Mouse (Mus musculus): ENCODE results near the gene Otop3. TPM values are rescaled to one million over a fixed set of nuclear protein-coding genes. Genes with fewer than 3 reads are reported as not detected.

Gene Otop3
- polyA plus RNA-seq, 1 experiment from 2014 or later: 0.08 TPM

DNA sequence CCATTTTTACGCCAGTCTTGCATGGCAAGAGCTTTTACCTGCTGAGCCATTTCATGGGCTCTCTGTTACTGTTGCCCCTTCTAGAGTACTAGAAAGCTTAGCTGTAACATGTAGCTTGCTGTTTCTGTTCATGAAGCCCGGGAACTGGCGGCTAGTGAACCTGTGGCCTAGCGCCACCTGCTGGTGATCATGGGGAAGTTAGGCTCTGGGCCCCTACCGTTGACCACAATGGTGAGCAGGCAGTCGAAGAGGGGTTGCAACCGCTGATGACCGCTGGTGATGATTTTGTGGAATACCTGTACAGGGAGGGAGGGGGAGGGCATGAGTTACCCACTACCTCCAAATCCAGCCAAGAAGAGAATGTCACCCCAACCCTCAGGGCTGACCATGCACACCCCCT is 19.7 kb downstream of the Otop3 start:
- peaks cover 10% of the 10 kb centered on the region for H3K36me3 ChIP-seq
- peaks cover 12% of the 10 kb centered on the region for H3K4me1 ChIP-seq (replicated peaks)
- H3K27me3 ChIP-seq (ENCODE audit: insufficient read depth, poor library complexity, severe bottlenecking): peaks cover 67% of the 10 kb centered on the region
- peak; percentile 85 for DNase-seq (ENCODE audit: low spot score)
- H3K9me3 ChIP-seq: no peaks in the 10 kb centered on the region
- WGBS: 10% methylated on average over 8 of the region's 8 CpGs
- H3K27ac ChIP-seq: no peak overlapping the region
- no peak overlapping the region for H3K4me3 ChIP-seq

GRCm38 (mm10) chr11:115358468-115358867 is 23.9 kb downstream of the Otop3 start:
- WGBS: 18% methylated on average over 5 of the region's 5 CpGs
- H3K4me1 ChIP-seq (replicated peaks): peaks cover 25% of the 10 kb centered on the region
- no peak overlapping the region for H3K4me3 ChIP-seq
- H3K27ac ChIP-seq: peak overlapping the region; percentile 73
- no peaks in the 10 kb centered on the region for H3K9me3 ChIP-seq
- no peaks in the 10 kb centered on the region for H3K36me3 ChIP-seq
- peak; percentile 63 for DNase-seq (ENCODE audit: low spot score)
- H3K27me3 ChIP-seq (ENCODE audit: insufficient read depth, poor library complexity, severe bottlenecking): peaks cover 39% of the 10 kb centered on the region

DNA sequence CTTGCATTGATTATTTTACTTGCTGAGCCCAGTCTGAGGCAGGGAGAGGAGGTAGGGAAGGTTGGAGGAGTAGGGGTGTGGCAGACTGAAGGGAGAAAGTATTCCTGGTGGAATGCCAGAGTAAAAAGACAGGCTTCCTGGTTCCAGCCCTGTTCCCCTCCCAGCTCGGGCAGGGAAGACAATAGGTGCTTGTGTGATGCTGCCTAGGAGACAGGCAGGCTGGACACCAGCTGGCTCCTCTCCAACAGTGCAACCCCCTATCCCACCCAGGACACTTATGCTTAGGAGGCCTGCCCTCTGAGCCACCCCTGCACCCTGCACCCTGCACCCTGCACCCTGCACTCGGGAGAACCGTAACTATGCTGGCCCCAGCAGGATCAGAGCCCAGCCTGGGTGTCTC is 24.8 kb downstream of the Otop3 start:
- Histone ChIP-seq H3K4me3 (no peak overlapping the region), H3K27me3 (ENCODE audit: insufficient read depth, poor library complexity, severe bottlenecking) (peaks cover 42% of the 10 kb centered on the region), H3K27ac (peak overlapping the region; percentile 73), H3K36me3 (no peaks in the 10 kb centered on the region), H3K9me3 (no peaks in the 10 kb centered on the region), H3K4me1 (replicated peaks) (peaks cover 31% of the 10 kb centered on the region)
- 51% methylated on average over 3 of the region's 3 CpGs for WGBS
- no peak for DNase-seq (ENCODE audit: low spot score)

DNA sequence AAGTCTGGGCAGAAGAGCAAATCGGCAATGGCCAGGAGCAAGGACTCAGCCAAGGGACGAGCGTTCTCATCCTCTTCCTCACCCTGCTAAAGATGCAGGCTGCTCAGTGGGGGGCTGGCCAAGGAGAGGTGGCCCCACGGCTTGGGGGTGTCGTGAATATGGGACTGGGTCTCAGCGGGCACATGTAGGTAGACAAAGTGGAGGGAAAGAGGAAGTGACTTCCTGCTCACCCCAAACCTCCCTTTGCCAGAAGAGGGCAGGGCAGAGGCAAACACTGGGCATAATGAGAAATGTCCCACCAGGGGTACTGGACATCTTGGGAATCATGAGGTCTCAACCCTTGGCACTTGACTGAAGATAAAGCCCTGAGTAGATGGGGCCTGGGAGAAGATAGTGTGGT is 25.2 kb downstream of the Otop3 start:
- Histone ChIP-seq H3K36me3 (no peaks in the 10 kb centered on the region), H3K27ac (peak overlapping the region; percentile 73), H3K4me3 (no peak overlapping the region), H3K9me3 (no peaks in the 10 kb centered on the region), H3K27me3 (ENCODE audit: insufficient read depth, poor library complexity, severe bottlenecking) (peaks cover 43% of the 10 kb centered on the region), H3K4me1 (replicated peaks) (peaks cover 31% of the 10 kb centered on the region)
- 68% methylated on average over 6 of the region's 6 CpGs for WGBS
- DNase-seq (ENCODE audit: low spot score): no peak

DNA sequence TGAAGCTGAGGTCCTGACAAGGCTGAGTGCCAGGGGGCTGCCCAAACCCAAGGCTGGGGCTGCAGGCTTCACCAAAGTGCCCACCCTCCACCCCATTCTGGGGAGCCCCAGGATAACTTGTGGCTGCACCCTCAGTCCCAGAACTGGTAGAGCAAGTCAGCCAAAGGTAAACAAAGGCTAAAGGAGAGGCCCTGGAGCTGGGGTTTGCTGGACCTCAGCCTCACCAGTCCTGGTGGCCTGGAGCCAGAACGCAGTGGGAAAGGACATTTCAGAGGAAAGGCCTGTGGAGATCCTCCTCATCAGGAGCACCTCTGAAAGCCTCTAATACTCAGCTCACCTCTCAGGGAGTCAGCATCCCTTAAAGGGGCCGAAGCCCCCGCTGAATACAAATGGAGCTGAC is 29.6 kb downstream of the Otop3 start:
- Histone ChIP-seq H3K4me3 (no peak overlapping the region), H3K9me3 (no peaks in the 10 kb centered on the region), H3K27ac (no peak overlapping the region), H3K4me1 (replicated peaks) (peaks cover 49% of the 10 kb centered on the region), H3K36me3 (no peaks in the 10 kb centered on the region), H3K27me3 (ENCODE audit: insufficient read depth, poor library complexity, severe bottlenecking) (peaks cover 58% of the 10 kb centered on the region)
- no peak for DNase-seq (ENCODE audit: low spot score)
- WGBS: 90% methylated on average over 3 of the region's 3 CpGs

- no peaks in the 10 kb centered on the region for H3K36me3 ChIP-seq
- 46% methylated on average over 7 of the region's 7 CpGs for WGBS
- H3K27ac ChIP-seq: peak overlapping the region; percentile 85; the same call in 1 of the 2 replicates
- DNase-seq (ENCODE audit: low spot score): no peak
- no peaks in the 10 kb centered on the region for H3K9me3 ChIP-seq
- H3K4me1 ChIP-seq (replicated peaks): peaks cover 36% of the 10 kb centered on the region
- H3K4me3 ChIP-seq: peak overlapping the region; percentile 70
- peaks cover 74% of the 10 kb centered on the region for H3K27me3 ChIP-seq (ENCODE audit: insufficient read depth, poor library complexity, severe bottlenecking)
Measured at GRCm38 (mm10) chr11:115366039-115366705, 31.6 kb downstream of the Otop3 start.

DNA sequence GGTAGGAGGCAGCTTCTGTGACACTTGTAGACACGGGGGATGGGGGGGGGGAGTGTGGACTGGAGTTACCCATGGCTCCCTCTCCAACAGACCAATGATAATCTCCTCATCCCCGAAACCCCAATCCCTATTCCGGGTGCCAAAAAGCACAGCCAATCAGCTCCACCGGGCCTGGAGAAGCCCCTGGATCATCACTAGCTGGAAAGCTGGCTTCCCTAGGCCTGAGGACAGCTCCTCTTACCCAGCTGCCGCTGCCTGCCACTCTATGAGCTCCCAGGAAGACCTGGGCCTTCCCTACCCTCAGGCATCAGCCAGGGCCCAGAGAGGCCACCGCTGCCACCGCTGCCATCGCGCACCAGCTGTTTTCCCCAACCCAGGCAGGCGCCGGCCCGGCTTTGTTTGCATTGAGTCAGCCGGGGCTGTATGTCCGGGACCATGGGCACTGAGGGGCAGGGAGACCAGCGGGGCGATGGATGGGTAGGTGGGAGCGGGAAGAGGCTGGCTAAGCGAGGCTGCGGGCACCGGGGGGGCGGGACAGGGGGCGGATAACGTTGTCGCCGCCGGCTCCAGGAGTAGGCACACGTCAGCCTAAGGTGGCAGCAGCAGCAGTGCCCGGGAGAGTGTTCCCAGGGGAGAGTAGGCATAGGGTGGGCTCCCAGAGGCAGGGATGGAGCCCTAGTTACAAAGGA is 32.3 kb downstream of the Otop3 start:
- 3% methylated on average over 28 of the region's 28 CpGs for WGBS
- peaks cover 36% of the 10 kb centered on the region for H3K4me1 ChIP-seq (replicated peaks)
- peak overlapping the region; percentile 70 for H3K4me3 ChIP-seq
- H3K27ac ChIP-seq: peak overlapping the region; percentile 85
- H3K27me3 ChIP-seq (ENCODE audit: insufficient read depth, poor library complexity, severe bottlenecking): peaks cover 81% of the 10 kb centered on the region
- peak; percentile 52 for DNase-seq (ENCODE audit: low spot score)
- H3K9me3 ChIP-seq: no peaks in the 10 kb centered on the region
- no peaks in the 10 kb centered on the region for H3K36me3 ChIP-seq

- H3K27me3 ChIP-seq (ENCODE audit: insufficient read depth, poor library complexity, severe bottlenecking): peaks cover 87% of the 10 kb centered on the region
- no peaks in the 10 kb centered on the region for H3K36me3 ChIP-seq
- under 1% methylated on average over 39 of the region's 39 CpGs for WGBS
- no peaks in the 10 kb centered on the region for H3K9me3 ChIP-seq
- DNase-seq (ENCODE audit: low spot score): peak; percentile 82
- peak within 1 kb of the TSS; percentile 85 for H3K27ac ChIP-seq
- peaks cover 36% of the 10 kb centered on the region for H3K4me1 ChIP-seq (replicated peaks)
- peak within 1 kb of the TSS; percentile 70 for H3K4me3 ChIP-seq
Measured at GRCm38 (mm10) chr11:115367395-115367944, 32.9 kb downstream of the Otop3 start, which contains the start of gene Hid1. Gene Hid1, minus strand, starts transcription at chr11:115367756.

DNA sequence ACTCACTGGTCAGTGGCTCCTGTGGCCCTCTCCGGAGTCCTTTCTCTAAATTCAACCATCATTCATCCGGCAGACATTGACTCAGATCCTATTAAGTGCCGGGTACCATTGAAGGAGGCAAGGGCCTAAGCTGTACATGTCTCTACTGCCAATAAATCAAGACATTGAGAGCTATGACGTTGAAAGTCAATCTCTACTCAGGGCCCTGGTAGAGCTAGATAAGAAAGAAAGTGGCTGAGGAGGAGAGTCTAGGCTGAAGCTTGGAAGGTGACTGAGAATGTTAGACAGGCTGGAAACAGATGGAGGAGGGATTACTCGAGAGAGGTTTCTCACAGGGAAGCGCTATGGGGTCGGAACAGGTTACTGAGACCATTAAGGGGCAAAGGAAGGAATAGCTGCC is 35.8 kb downstream of the Otop3 start:
- no peaks in the 10 kb centered on the region for H3K9me3 ChIP-seq
- H3K36me3 ChIP-seq: no peaks in the 10 kb centered on the region
- H3K27me3 ChIP-seq (ENCODE audit: insufficient read depth, poor library complexity, severe bottlenecking): peaks cover 98% of the 10 kb centered on the region
- H3K4me1 ChIP-seq (replicated peaks): peaks cover 38% of the 10 kb centered on the region
- 65% methylated on average over 7 of the region's 7 CpGs for WGBS
- DNase-seq (ENCODE audit: low spot score): no peak
- no peak overlapping the region for H3K4me3 ChIP-seq
- H3K27ac ChIP-seq: no peak overlapping the region

- WGBS: 65% methylated on average over 8 of the region's 8 CpGs
- H3K9me3 ChIP-seq: no peaks in the 10 kb centered on the region
- H3K27me3 ChIP-seq (ENCODE audit: insufficient read depth, poor library complexity, severe bottlenecking): peaks cover 98% of the 10 kb centered on the region
- H3K4me3 ChIP-seq: no peak overlapping the region
- H3K36me3 ChIP-seq: no peaks in the 10 kb centered on the region
- no peak for DNase-seq (ENCODE audit: low spot score)
- no peak overlapping the region for H3K27ac ChIP-seq
- H3K4me1 ChIP-seq (replicated peaks): peaks cover 28% of the 10 kb centered on the region
Measured at GRCm38 (mm10) chr11:115371354-115371753, 36.8 kb downstream of the Otop3 start.

- H3K9me3 ChIP-seq: no peaks in the 10 kb centered on the region
- no peak overlapping the region for H3K27ac ChIP-seq
- H3K36me3 ChIP-seq: no peaks in the 10 kb centered on the region
- WGBS: 73% methylated on average over 1 of the region's 1 CpGs
- no peak overlapping the region for H3K4me3 ChIP-seq
- peaks cover 22% of the 10 kb centered on the region for H3K4me1 ChIP-seq (replicated peaks)
- DNase-seq (ENCODE audit: low spot score): no peak
- peaks cover 98% of the 10 kb centered on the region for H3K27me3 ChIP-seq (ENCODE audit: insufficient read depth, poor library complexity, severe bottlenecking)
Measured at GRCm38 (mm10) chr11:115372015-115372414, 37.5 kb downstream of the Otop3 start.

GRCm38 (mm10) chr11:115372737-115373136 is 38.2 kb downstream of the Otop3 start:
- no peaks in the 10 kb centered on the region for H3K36me3 ChIP-seq
- peaks cover 14% of the 10 kb centered on the region for H3K4me1 ChIP-seq (replicated peaks)
- no peak for DNase-seq (ENCODE audit: low spot score)
- no peak overlapping the region for H3K27ac ChIP-seq
- 43% methylated on average over 2 of the region's 2 CpGs for WGBS
- no peaks in the 10 kb centered on the region for H3K9me3 ChIP-seq
- H3K4me3 ChIP-seq: no peak overlapping the region
- H3K27me3 ChIP-seq (ENCODE audit: insufficient read depth, poor library complexity, severe bottlenecking): peaks cover 94% of the 10 kb centered on the region

All from hindbrain, embryonic 10.5 days (tissue).